Mouse (Mus musculus) gastrocnemius, postnatal 10 days (tissue): ENCODE measurements around the gene Lgmn. TPM values are rescaled to one million over a fixed set of nuclear protein-coding genes. Genes with fewer than 3 reads are reported as not detected.

Experiments used
- DNase-seq: peaks from one replicate; pipeline ENCODE4 v3.0.0; 2021; ENCODE audit warnings: mixed read lengths
- total RNA-seq, 2 experiments: library from RNA; stranded (reverse); gene quantifications; 2 replicates each; pipeline ENCODE4 v1.2.3; 2021

Gene Lgmn
- total RNA-seq, 2 experiments from 2014 or later: 90.0 to 100 TPM

DNA sequence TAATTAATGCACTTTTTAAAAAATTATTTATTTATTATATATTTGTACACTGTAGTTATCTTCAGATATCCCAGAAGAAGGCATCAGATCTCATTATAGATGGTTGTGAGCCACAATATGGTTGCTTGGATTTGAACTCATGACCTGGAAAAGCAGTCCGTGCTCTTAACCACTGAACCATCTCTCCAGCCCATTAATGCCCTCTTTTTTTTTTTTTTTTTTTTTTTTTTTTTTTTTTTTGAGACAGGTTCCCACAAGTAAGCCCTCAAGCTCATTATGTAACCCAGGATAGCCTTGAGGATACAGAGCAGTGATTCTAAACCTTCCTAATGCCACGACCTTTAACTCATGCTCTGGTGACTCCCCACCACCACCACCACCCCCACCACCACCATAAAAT lies 48.5 kb downstream of the Lgmn start:
- DNase-seq: no peak

DNA sequence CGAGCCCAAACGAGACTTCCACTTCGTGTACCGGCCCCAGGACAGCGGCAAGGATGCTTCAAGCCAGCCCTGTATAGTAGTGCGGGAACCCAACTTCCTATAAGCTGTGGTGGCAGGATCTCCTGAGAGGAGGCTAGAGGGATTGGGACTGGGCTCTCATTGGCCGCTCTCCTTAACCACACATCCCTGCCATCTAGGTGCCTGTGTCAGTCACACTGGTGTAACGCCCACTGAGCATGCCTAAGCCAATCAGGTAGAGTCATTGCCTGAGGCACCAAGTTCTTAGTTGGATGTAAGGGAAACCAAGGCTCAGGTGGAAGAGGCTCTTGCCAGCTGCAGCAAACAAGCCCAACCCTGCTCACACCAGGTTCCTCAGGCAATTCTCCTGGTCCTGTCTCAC lies 49.6 kb downstream of the Lgmn start:
- DNase-seq: no peak

DNA sequence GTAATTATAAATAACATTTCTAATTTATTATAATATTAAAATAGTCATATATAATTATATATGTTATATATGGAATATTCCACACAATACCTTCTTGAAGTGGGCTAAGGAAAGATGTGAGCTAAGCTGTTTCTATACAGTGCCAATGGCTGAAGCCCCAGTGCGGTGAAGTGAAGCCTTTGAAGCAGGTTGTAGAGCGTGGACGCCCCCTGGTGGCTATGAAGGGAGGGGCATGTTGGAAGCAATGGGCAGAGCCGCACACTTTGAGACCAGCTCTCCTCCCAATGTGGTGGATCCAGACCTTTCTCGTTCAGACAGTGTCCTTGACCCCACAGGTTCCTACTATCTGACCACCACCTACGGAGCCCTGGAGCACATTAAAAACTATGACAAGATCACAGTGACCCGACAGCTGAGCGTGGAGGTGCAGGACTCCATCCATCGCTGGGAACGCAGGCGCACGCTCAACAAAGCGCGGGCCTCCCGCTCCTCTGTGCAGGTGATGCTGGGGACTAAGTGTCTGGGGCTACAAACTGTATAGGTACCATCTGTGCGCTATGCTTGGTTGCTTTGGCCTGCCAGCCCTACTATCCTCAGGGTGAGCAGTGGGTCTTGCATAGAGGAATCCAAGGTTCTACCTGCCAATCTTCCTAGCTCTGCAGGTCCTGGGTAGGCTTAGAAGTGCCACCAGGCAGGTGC lies 52.2 kb downstream of the Lgmn start:
- DNase-seq: peak; percentile 85

DNA sequence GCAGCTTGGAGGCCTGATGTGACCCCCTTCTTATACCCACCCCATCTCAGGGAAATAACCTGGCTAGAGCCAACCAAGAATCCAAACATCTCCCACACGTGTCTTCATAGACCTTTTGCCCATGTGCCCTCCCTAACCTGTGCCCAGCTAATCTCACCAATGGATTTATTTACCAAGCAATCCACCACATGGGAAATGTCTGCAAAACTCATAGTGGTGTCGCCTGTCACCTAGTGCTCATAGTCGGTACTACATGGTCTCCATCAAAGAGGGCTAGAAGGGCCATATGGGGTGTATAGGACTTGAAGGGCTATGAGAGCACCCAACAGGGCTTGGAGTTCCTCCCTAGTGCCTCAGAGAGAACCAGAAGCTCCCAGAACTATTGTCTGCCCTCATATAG lies 54.8 kb downstream of the Lgmn start:
- DNase-seq: peak; percentile 33

DNA sequence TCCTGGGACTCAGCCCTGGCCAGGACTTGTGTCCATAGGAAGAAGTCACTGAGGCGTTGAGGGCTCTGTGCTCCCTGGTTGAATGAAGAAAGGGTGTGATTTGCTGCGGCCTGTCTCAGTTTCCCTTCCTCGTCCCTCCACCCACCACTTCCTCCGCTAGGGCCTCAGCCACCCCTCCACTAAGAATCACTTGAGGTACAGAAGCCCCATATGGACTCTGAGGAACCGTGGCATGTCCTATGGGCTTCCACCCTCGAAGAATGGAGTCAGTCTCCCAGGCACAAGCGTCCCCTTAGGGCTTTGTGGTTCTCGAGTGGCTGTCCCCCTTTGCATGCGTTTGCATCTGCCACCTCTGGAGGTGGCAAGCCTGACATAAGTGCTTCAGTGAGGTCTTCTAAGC lies 56.3 kb downstream of the Lgmn start:
- DNase-seq: no peak

DNA sequence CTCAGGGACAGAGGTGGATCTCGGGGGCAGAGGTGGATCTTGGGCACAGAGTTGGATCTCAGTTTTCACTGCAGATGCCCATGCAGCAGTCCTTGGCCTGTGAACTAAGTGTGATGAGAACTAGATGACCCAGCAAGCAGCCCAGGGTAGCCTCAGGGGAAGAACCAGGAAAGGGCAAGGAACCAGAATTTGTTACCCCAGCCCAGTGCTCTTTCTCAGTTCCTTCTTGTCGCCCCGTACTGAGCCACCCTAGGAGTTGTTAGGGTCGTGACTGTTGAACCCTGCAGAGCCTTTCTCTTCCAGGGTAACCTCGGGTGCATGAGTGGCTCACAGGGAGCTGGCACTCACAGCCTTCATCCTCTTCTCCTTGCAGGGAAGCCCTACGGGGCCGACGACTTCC lies 57.4 kb downstream of the Lgmn start:
- no peak for DNase-seq

DNA sequence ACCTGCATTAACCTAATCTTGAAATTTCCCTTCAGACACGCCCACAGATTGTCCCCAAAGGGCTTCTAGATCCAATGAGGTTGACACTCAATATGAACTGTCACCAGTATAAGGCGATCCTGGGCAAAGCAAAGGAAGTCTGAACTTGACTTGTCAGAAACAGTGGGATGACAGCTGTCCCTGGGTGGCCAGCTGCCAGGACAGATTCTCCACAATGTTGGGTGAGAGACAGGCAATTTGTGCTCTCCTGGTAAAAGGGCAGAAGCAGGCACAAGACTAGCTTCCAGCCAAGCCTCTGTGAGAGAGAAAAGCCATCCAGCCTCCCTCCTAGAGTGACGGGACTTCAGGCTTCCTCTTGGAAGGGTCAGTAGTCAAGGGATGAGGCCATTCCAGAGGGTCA lies 67.3 kb downstream of the Lgmn start:
- DNase-seq: no peak

DNA sequence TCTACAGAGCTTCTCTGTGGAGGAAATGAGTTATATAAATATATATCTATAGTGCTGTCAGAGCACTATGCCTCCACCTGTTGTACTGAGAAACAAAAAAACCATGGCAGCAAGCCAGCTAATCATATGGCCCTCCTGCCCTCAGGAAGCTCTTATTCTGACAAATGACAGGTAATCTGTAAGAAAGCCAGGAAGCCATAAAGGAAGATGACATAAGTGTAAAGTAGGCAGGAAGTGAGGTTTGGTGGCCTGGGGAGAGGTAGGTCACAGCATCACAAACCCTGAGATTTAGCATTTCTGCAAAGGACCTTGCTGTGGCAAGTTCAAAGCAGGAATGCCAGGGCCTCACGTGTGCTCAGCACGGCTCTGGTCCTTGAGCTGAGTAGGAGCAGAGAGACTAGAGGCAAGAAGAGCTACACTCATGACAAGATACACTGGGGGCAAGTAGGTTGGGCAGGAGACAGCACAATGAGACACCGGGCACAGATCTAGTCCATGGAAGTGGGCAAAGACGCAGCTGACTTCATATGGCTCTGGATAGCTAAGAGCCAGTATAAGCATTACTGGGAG lies 68.6 kb downstream of the Lgmn start:
- DNase-seq: no peak

DNA sequence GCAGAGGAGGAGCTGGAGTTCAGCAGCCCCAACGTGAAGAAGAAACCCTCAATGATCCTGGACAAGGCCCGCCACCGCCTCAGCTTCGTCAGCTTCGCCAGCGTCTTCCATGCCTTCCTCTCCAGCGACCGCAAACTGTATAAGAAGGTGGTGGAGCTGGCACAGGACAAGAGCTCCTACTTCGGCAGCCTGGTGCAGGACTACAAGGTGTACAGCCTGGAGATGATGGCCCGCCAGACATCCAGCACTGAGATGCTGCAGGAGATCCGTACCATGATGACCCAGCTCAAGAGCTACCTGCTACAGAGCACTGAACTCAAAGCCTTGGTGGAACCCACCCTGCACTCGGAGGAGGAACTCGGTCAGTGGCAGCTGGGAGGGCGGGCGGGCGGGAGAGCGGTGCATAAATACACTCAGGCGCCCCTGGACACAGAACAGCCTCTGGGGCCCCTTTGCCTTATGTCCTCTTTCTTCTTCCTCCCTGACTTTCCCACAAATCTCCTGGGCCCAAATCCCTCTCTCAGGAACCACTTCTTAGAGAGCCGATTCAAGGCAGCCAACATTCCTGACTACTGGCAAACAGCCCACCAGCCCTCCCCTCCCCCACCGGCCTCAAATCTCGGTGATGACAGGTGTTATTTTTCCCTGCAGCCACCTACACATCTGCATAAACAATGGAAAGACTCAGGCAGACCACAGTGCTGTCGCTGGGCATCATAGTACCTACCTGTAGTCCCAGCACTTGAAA lies 70.0 kb downstream of the Lgmn start:
- DNase-seq: no peak

DNA sequence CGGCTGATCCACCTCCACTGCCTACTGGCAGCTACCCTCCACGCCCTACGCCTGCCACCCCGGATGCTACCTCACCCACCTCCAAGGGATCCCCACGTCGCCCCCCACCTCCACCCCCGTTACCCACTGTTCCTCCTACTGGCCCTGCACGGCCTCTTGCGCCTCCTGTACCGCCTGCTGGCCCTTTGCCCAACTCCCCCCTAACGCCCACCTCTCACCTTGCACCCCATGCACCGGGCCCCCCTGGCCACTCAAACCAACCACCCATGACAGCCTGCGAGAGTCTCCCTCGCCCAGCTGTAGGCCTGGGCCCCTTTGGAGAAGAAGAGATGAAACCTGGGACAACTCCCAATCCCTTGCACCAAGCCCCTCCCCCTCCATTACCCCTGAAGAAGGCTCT lies 71.1 kb downstream of the Lgmn start:
- no peak for DNase-seq

DNA sequence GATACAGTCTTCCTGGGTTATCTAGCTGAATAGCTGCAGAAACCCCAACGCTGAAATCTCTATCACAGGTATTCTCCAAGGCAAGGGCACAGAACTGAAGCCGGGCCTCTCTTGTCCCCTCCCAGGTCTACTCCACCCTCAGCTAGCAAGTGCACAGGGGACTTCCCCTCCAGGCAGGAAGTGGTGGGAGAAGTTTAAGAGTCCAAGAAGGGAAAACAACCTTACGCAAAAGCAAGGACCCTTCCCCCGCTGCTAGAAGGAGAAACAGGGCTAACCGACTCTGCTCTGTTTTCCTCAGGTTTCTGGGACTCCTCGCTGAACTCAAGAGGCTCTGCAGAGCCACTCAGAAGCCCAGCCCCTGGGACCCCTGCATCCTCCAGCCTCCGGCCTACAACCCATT lies 71.5 kb downstream of the Lgmn start:
- DNase-seq: no peak

DNA sequence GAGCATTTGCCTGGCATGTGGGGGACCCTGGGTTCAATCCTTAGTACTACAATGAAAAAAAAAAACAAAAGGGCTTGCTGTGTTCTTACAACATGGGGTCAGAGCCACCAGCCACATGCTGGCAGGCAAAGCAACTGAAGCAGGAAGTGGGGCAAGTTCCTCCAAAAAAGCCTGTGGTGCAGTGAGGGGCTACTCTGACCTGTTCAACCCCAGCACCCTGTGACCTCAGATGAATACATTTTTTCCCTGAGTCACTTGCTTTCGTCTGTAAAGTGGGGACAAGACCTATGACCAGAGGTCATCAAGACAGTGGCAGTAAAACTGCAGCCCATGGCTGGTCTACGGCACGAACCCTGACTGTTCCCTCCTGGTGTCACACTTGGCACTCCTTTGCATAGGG lies 72.5 kb downstream of the Lgmn start:
- DNase-seq: no peak

DNA sequence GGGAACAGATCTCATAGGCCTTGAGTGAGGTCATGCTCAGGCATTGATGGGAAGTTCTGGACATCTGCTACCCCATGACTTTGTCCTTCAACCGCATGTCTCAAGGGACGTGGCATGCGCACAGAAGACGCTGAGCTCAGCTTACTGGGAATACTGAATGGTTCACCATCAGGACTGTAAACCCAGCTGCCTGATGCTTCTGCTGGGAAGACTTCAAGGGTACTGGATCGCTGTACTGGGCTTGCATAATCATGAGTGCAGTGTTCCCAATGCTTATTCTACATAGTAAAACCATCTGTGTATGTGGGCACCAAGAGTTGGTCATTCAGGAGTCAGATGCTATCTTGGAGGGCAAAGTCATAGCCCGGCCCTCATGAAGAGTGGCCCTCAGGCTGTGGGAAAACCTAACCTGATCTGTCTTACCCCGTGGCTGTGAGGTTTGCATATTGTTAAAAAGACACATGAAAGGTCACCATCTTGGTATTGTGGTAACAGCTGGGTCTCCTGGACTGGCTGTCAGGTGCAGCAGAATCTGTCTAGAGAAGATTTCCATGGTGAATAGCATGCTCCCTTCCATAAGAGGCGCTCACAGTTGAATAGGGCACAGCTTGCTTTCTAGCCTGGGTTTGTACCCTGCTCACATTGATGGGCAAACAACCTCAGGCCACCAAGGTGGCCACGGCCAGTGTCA lies 73.3 kb downstream of the Lgmn start:
- no peak for DNase-seq

DNA sequence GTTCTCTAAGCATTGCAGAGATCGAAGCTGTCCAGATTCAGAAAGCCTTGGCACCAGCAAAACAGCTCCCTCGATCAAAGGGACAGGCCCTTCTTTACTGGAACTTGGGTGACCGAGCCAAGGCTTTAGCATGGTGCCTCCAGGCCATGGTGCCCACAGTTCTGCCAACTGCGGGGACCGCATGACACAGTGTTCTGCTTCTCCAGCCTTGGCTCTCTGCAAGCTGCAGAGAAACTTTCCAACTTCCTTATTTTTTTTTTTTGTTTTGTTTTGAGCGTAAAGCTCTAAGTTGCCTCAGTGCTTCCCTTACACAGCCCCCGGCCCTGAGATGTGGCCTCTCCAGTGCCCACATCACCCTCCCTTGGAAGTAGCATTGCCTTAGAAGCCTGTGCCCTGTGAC lies 74.6 kb downstream of the Lgmn start:
- no peak for DNase-seq

DNA sequence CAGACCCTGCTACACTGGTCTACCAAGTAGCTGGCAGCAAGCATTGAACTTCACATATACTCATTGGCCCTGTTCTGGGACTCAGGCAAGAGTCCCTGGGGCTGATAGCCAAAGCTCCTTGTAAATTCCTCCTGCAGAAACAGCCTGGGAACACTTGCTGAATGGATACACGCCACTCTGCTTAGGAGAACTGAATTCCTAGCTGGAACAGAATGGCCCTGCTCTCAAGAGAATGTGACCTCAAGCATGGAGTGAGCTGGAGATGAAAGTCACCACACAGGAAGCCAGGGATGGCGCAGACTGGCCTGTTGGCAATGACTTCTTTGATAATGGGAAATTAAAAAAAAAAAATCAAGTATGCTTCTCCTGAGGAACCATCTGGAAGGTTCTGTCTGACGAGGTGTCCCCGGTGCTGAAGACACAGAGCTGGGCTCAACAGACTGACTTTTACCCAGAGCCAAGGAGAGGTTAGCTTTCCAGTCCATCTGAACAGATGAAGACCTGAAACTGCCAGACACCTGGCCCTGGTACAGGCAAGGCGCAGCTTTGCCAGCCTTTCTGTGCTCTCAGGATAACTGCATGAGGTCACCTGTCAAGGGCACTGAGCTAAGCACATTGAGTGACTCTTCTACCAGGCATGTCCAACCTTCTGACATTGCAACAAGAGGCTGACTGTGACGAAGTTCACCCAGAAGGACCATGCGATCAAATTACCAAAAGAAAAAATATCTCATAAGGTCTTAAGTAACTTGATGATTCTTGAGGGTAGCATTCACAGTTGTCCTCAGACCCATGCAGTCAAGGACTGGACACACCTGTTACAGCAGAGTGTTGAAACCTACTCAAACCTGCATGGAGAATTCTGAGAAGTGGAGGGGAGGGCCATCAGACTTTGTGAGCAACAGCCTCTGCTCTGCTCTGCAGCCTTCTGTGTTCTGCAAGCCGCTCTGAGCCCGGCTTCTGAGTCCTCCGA lies 78.1 kb downstream of the Lgmn start:
- DNase-seq: no peak

DNA sequence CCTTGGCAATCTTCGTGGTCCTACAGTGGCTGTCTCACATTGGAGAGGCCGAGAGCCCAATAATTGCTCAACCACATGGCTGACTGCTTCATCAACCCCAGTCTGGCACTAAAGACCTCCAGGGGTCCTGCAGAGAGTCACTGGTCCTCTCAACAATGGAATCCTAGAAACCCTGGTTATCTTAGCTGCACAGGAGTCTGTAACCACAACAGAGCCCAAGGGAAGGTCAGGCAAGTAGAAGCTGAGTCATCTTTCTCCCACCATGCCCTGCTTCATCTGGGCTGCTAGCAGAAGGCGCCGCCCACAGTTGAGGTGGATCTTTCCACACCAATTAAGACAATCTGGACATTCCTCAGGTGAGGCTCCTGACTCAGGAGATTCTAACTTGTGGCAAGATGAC lies 80.2 kb downstream of the Lgmn start:
- no peak for DNase-seq

DNA sequence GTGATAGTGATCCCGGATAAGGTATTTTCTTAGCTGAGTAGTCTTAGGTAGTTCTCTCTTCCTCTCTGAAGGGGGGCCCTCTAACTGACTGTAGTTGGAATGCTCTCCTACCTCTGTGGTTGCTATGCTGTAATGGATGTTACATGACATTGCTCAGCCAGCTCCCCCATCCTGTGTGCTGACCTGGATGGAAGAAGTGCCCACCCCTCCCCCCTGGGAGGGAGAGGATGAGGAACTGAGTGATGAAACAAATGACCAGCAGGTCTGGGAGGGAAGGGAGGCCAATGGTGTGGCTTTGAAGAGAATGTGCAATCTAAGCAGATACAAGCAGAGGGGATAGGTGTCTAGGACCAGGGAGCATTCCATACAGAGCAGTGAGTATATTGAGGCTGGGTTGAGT lies 82.8 kb downstream of the Lgmn start:
- no peak for DNase-seq

DNA sequence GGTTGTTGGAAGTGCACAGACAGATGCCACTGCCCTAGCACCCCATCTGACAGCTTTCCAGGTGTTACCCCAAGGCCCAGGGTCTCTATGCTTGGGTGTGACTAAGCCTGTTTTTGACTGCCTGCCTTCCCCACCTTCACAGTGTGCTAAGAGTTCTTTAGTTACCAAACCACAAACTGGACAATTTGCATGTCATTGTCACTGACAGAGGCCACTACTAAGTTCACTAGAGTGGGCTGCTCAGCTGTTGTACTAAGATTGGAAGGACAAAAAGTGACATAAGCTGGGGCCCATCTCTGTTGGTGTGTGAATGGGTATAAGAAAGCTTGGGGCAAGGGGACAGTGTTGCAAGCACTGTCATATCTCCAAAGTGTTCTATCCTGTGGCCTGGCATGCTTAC lies 83.8 kb downstream of the Lgmn start:
- no peak for DNase-seq

DNA sequence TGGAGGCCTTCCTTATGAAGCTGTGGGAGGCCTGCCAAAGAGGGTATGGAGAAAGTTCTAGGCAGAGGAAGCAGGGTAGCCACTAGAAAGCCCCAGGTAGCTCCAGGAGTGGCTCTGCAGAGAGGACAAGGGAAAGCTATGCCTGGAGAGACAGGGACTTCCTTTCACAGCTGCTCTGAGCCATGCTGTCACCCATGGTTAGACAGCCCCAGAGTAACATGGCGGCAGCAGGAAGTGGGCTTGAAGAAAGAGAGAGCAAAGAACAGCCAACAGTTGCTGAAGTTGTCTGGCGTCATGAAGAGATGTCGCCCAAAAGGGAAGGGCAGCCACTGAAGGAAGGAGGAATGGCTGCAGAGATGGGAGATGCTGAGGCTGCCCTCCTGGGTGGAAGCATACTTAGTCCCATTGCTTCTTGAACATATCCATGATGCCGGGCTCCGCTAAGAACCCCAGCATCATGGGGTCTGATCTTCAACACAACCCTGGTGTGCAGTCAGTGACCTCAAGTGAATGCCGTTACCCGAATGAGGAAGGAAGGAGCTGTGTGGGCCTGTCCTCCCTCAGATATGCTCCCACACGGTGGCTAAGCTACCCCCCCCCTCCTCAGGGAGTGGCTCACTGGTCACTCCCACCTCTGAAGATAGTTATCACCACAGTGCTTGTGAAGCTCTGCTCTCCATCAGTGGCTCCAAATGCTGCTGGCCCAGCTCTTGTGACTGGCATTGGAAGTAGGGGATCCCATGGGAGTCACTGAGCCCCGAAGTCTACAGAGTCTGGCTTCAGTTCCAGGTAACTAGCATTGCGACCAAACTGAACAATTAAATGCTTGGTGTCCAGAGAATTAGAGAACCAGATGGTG lies 85.3 kb downstream of the Lgmn start:
- no peak for DNase-seq

DNA sequence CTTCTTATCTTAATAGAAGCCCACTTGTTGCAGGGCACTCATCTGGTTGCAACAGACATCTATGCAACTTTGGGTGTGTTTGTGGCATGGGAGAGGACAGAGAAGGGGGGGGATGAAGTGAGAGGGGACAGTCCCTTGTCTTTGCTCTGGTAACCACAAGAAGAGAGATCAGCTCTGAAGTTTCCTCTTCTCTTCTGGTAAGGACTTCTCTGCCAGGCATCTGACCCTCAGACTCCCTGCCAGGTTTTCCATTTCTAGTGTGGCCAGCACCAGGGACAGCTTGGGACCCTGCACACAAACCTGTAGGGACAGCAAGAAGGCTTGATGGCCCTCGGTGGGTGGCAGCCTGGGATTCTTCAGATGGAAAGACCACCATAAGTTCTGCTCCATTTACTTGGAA lies 88.6 kb downstream of the Lgmn start:
- no peak for DNase-seq

DNA sequence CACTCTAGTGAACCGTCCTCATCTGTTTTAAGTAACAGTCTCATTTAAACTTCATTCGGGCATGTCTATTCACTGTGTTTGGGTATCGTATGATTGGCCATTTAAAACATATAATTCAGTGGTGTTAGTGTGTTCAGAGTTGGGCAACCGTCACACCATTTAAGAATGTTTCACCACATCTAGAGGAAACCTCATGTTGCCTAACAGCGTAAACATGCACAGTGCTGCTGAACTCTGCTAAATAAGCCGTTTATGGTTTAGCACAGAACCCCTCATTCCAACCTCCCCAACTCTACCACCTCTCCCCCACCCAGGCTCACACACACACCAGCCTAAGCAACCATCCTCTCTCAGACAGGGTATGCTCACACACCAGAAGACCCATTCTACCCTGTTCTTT lies 91.2 kb downstream of the Lgmn start:
- no peak for DNase-seq
